Mouse (Mus musculus) erythroblast, embryonic 14.5 days (primary cell): ENCODE data around the gene Saal1.
"Not testable (repeated sequence)": the region's sequence is repeated elsewhere in the genome, so short reads cannot be mapped to it uniquely, and the experiment has no call there.

Experiments used
- GATA1 ChIP-seq: IDR thresholded peaks from 2 replicates; pipeline ENCODE4 v1.6.1; 2012; ENCODE audit warnings: low read length, inconsistent platforms, mixed read lengths
- TAL1 ChIP-seq: IDR thresholded peaks from 3 replicates; pipeline ENCODE4 v1.6.1; 2012; ENCODE audit warnings: low read length, inconsistent platforms, mixed read lengths

- TF ChIP-seq TAL1, GATA1: not testable (repeated sequence)
These were observed 31.4 kb downstream of the Saal1 start for GRCm38 (mm10) chr7:46679044-46679443.
